Mouse (Mus musculus) stomach, postnatal 0 days (tissue): ENCODE results near the gene Tmem87a. TPM values are rescaled to one million over a fixed set of nuclear protein-coding genes. Genes with fewer than 3 reads are reported as not detected.

Source experiments
- ATAC-seq: fragments of 200-750 bp; cut with Nextera tagmentation; 2 replicates; pipeline ENCODE4 v1.8.0; 2017; ENCODE audit not compliant: low FRiP score, low TSS enrichment
- DNase-seq: peaks from one replicate; pipeline ENCODE4 v3.0.0-alpha.2; 2016; ENCODE audit warnings: low spot score
- H3K27ac ChIP-seq: fragments of 300-500 bp; sonication (generic); replicated peaks from 2 replicates; pipeline ENCODE4 v1.5.1; 2014; ENCODE audit warnings: mild to moderate bottlenecking, control low read depth
- H3K27me3 ChIP-seq: fragments of 300-500 bp; sonication (generic); 2 replicates; pipeline ENCODE4 v1.6.1; 2014; ENCODE audit warnings: low read length; ENCODE audit not compliant: control insufficient read depth, insufficient read depth
- H3K36me3 ChIP-seq: fragments of 300-500 bp; sonication (generic); 2 replicates; pipeline ENCODE4 v1.6.1; 2014; ENCODE audit warnings: low read length, mixed read lengths; ENCODE audit not compliant: control insufficient read depth, insufficient read depth
- H3K4me1 ChIP-seq: fragments of 300-500 bp; sonication (generic); replicated peaks from 2 replicates; pipeline ENCODE4 v1.6.1; 2014; ENCODE audit warnings: antibody characterized with exemption; ENCODE audit not compliant: control insufficient read depth, insufficient read depth
- H3K4me2 ChIP-seq: fragments of 300-500 bp; sonication (generic); replicated peaks from 2 replicates; pipeline ENCODE4 v1.6.1; 2014; ENCODE audit warnings: low read depth, mild to moderate bottlenecking, control low read depth, moderate library complexity
- H3K4me3 ChIP-seq: fragments of 300-500 bp; sonication (generic); 2 replicates; pipeline ENCODE4 v1.5.1; 2014; ENCODE audit warnings: low read depth, low read length, control low read depth
- H3K9ac ChIP-seq: fragments of 300-500 bp; sonication (generic); 2 replicates; pipeline ENCODE4 v1.6.1; 2014; ENCODE audit warnings: mild to moderate bottlenecking, low read length, control low read depth, mixed read lengths
- H3K9me3 ChIP-seq: fragments of 300-500 bp; sonication (generic); 2 replicates; pipeline ENCODE4 v1.6.1; 2016; ENCODE audit warnings: low read length; ENCODE audit not compliant: control insufficient read depth
- CTCF ChIP-seq: IDR thresholded peaks from 2 replicates; pipeline ENCODE4 v1.5.1; 2016; ENCODE audit warnings: antibody characterized with exemption, low read depth, mild to moderate bottlenecking, moderate library complexity
- EP300 ChIP-seq: optimal IDR thresholded peaks from 2 replicates; pipeline ENCODE3; 2016; ENCODE audit warnings: antibody characterized with exemption
- whole genome bisulfite sequencing: fragments of 180-500 bp; shearing (Covaris S2); extraction: QIAGEN DNeasy Blood & Tissue Kit; methylation state at CpG from one replicate; pipeline ENCODE4 v1.1.7; 2014; 5-methylcytosine and 5-hydroxymethylcytosine counted together
- polyA plus RNA-seq: library from polyadenylated mRNA; unstranded; fragments of >200 nt; fragmentation: Nextera tagmentation; extraction: Ambion mirVana; gene quantifications from 2 replicates; pipeline ENCODE4 v1.2.1, GENCODE M21; 2015

Gene Tmem87a
- polyA plus RNA-seq, 1 experiment from 2014 or later, result 16.4 TPM

- Histone ChIP-seq H3K4me1 (no peaks in the 10 kb centered on the region), H3K27ac (no peak overlapping the region), H3K9ac (no peak overlapping the region), H3K4me2 (no peak overlapping the region), H3K36me3 (peaks cover 19% of the 10 kb centered on the region), H3K4me3 (no peak overlapping the region), H3K27me3 (no peaks in the 10 kb centered on the region), H3K9me3 (no peaks in the 10 kb centered on the region)
- 86% methylated on average over 1 of the region's 1 CpGs for WGBS
- no peak for TF ChIP-seq CTCF
- no peak for TF ChIP-seq EP300
- ATAC-seq, result no peak
- DNase-seq, result no peak
Observed at GRCm38 (mm10) chr2:120387291-120387690, 16.6 kb downstream of the Tmem87a start.

- ATAC-seq, result no peak
- H3K27me3 ChIP-seq, result no peaks in the 10 kb centered on the region
- H3K36me3 ChIP-seq, result peaks cover 19% of the 10 kb centered on the region
- DNase-seq, result no peak
- H3K27ac ChIP-seq, result no peak overlapping the region
- H3K9ac ChIP-seq, result no peak overlapping the region
- WGBS, result 80% methylated on average over 1 of the region's 1 CpGs
- no peak overlapping the region for H3K4me3 ChIP-seq
- H3K4me1 ChIP-seq, result no peaks in the 10 kb centered on the region
- TF ChIP-seq CTCF, result no peak
- TF ChIP-seq EP300, result no peak
- H3K4me2 ChIP-seq, result no peak overlapping the region
- H3K9me3 ChIP-seq, result no peaks in the 10 kb centered on the region
Observed at GRCm38 (mm10) chr2:120386264-120386663, 17.6 kb downstream of the Tmem87a start.

GRCm38 (mm10) chr2:120373858-120374257 lies 30.1 kb downstream of the Tmem87a start:
- Histone ChIP-seq H3K27me3 (no peaks in the 10 kb centered on the region), H3K9ac (no peak overlapping the region), H3K36me3 (peaks cover 21% of the 10 kb centered on the region), H3K4me1 (no peaks in the 10 kb centered on the region), H3K9me3 (no peaks in the 10 kb centered on the region), H3K4me3 (no peak overlapping the region), H3K27ac (no peak overlapping the region), H3K4me2 (no peak overlapping the region)
- ATAC-seq (no peak), DNase-seq (no peak)
- WGBS, result 84% methylated on average over 4 of the region's 4 CpGs
- TF ChIP-seq CTCF, result no peak
- TF ChIP-seq EP300, result no peak

GRCm38 (mm10) chr2:120367416-120368207 lies 36.3 kb downstream of the Tmem87a start:
- 94% methylated on average over 4 of the region's 4 CpGs for WGBS
- ATAC-seq (no peak), DNase-seq (no peak)
- H3K36me3 ChIP-seq, result peaks cover 26% of the 10 kb centered on the region
- H3K4me2 ChIP-seq, result no peak overlapping the region
- H3K9ac ChIP-seq, result no peak overlapping the region
- no peaks in the 10 kb centered on the region for H3K9me3 ChIP-seq
- no peaks in the 10 kb centered on the region for H3K27me3 ChIP-seq
- TF ChIP-seq CTCF (no peak), EP300 (no peak)
- H3K4me3 ChIP-seq, result no peak overlapping the region
- no peak overlapping the region for H3K27ac ChIP-seq
- H3K4me1 ChIP-seq, result no peaks in the 10 kb centered on the region

- WGBS, result 87% methylated on average over 3 of the region's 3 CpGs
- Histone ChIP-seq H3K4me1 (no peaks in the 10 kb centered on the region), H3K9ac (no peak overlapping the region), H3K27me3 (no peaks in the 10 kb centered on the region), H3K36me3 (peaks cover 24% of the 10 kb centered on the region), H3K27ac (no peak overlapping the region), H3K4me3 (no peak overlapping the region), H3K9me3 (no peaks in the 10 kb centered on the region), H3K4me2 (no peak overlapping the region)
- no peak for ATAC-seq
- TF ChIP-seq EP300, result no peak
- TF ChIP-seq CTCF, result no peak
- DNase-seq, result no peak
Observed at GRCm38 (mm10) chr2:120366501-120366900, 37.4 kb downstream of the Tmem87a start.

GRCm38 (mm10) chr2:120360425-120360824 lies 43.5 kb downstream of the Tmem87a start:
- H3K9ac ChIP-seq, result no peak overlapping the region
- DNase-seq (no peak), ATAC-seq (no peak)
- H3K27me3 ChIP-seq, result no peaks in the 10 kb centered on the region
- H3K27ac ChIP-seq, result no peak overlapping the region
- TF ChIP-seq EP300 (no peak), CTCF (no peak)
- H3K9me3 ChIP-seq, result no peaks in the 10 kb centered on the region
- H3K4me3 ChIP-seq, result no peak overlapping the region
- no peaks in the 10 kb centered on the region for H3K4me1 ChIP-seq
- no peak overlapping the region for H3K4me2 ChIP-seq
- 39% methylated on average over 1 of the region's 1 CpGs for WGBS
- peaks cover 17% of the 10 kb centered on the region for H3K36me3 ChIP-seq
